Mouse (Mus musculus) layer of hippocampus, adult 11-12 months (tissue): Measurements from ENCODE around the gene Frmpd4.

Experiments
- DNase-seq: peaks from one replicate; pipeline ENCODE4 v3.0.0; 2022; ENCODE audit warnings: low spot score

The Frmpd4 gene

GRCm38 (mm10) chrX:167552827-167553226, 1024.2 kb downstream of the Frmpd4 start:
- no peak for DNase-seq

GRCm38 (mm10) chrX:167523151-167523550, 1053.9 kb downstream of the Frmpd4 start:
- no peak for DNase-seq

- no peak for DNase-seq
These were observed 1054.5 kb downstream of the Frmpd4 start for GRCm38 (mm10) chrX:167522528-167522927.

GRCm38 (mm10) chrX:167518440-167518839, 1058.6 kb downstream of the Frmpd4 start:
- no peak for DNase-seq

- DNase-seq, result peak; percentile 29
These were observed 1079.3 kb downstream of the Frmpd4 start for GRCm38 (mm10) chrX:167497780-167498179.

GRCm38 (mm10) chrX:167492265-167492664, 1084.8 kb downstream of the Frmpd4 start:
- no peak for DNase-seq

GRCm38 (mm10) chrX:167491589-167492207, 1085.3 kb downstream of the Frmpd4 start:
- DNase-seq, result no peak

- no peak for DNase-seq
These were observed 1093.4 kb downstream of the Frmpd4 start for GRCm38 (mm10) chrX:167483409-167484177.

GRCm38 (mm10) chrX:167477636-167478035, 1099.4 kb downstream of the Frmpd4 start:
- DNase-seq, result no peak

- no peak for DNase-seq
These were observed 1142.1 kb downstream of the Frmpd4 start for GRCm38 (mm10) chrX:167434883-167435282.

- DNase-seq, result no peak
These were observed 1143.1 kb downstream of the Frmpd4 start for GRCm38 (mm10) chrX:167433950-167434349.
